Mouse (Mus musculus): Measurements from ENCODE around the gene Hhip. TPM values are rescaled to one million over a fixed set of nuclear protein-coding genes. Genes with fewer than 3 reads are reported as not detected.

The Hhip gene
- total and polyA plus RNA-seq, 3 experiments: 0.02 to 0.31 (median 0.03) TPM

DNA sequence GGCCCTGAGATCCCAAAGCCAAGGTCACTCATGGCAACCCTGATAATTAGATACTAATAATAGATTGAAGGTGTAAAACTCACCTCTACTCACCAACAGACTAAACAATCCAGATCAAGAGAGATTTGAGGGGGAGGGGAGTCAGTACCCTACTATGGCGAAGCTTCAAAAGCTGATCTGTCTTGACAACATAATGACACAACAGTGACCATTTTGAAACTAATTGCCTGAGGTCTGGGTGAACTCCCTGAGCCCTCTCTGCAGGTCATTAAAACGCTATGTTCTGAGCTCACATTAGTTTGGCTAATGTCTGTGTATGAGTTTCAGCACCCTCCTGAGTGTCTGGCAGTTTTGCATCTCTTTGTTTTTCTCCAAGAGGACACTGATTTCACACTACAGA, 72.9 kb downstream of the Hhip start:
- intact Hi-C loops (cut with DNase I): no loop called here
- DNase-seq: no peak
- Histone ChIP-seq H3K79me2 (replicated peaks; ENCODE audit: control insufficient read depth, insufficient read depth, low read length) (no peaks in the 10 kb centered on the region), H3K27ac (no peak overlapping the region), H3K4me3 (no peak overlapping the region), H3K36me3 (ENCODE audit: control insufficient read depth, insufficient read depth, low read length) (no peaks in the 10 kb centered on the region), H3K27me3 (ENCODE audit: control insufficient read depth, insufficient read depth, low read length) (no peaks in the 10 kb centered on the region), H3K4me1 (ENCODE audit: control insufficient read depth, insufficient read depth, low read length) (no peaks in the 10 kb centered on the region), H3K9ac (ENCODE audit: low read depth, low read length) (no peak overlapping the region)
- TF ChIP-seq CTCF (IDR thresholded peaks at IDR 0.05) (no peak), POLR2A (IDR thresholded peaks at IDR 0.05; ENCODE audit: insufficient read depth, low read depth, low read length) (no peak), EP300 (IDR thresholded peaks at IDR 0.05; ENCODE audit: insufficient read depth, low read depth, low read length) (no peak)
- WGBS: 70% methylated on average over 2 of the region's 2 CpGs

GRCm38 (mm10) chr8:79982144-79982543, 75.7 kb downstream of the Hhip start:
- TF ChIP-seq EP300 (IDR thresholded peaks at IDR 0.05; ENCODE audit: insufficient read depth, low read depth, low read length): no peak
- no peak for TF ChIP-seq CTCF (IDR thresholded peaks at IDR 0.05)
- TF ChIP-seq POLR2A (IDR thresholded peaks at IDR 0.05; ENCODE audit: insufficient read depth, low read depth, low read length): no peak
- H3K27me3 ChIP-seq (ENCODE audit: control insufficient read depth, insufficient read depth, low read length): no peaks in the 10 kb centered on the region
- H3K4me3 ChIP-seq: no peak overlapping the region
- H3K79me2 ChIP-seq (replicated peaks; ENCODE audit: control insufficient read depth, insufficient read depth, low read length): no peaks in the 10 kb centered on the region
- intact Hi-C loops (cut with DNase I): no loop called here
- no peak overlapping the region for H3K9ac ChIP-seq (ENCODE audit: low read depth, low read length)
- no peak overlapping the region for H3K27ac ChIP-seq
- no peak for DNase-seq
- H3K36me3 ChIP-seq (ENCODE audit: control insufficient read depth, insufficient read depth, low read length): no peaks in the 10 kb centered on the region
- WGBS: 63% methylated on average over 4 of the region's 4 CpGs
- H3K4me1 ChIP-seq (ENCODE audit: control insufficient read depth, insufficient read depth, low read length): no peaks in the 10 kb centered on the region

GRCm38 (mm10) chr8:79966159-79966558, 91.6 kb downstream of the Hhip start:
- no peak overlapping the region for H3K4me3 ChIP-seq
- no peaks in the 10 kb centered on the region for H3K27me3 ChIP-seq (ENCODE audit: control insufficient read depth, insufficient read depth, low read length)
- no peak overlapping the region for H3K27ac ChIP-seq
- H3K36me3 ChIP-seq (ENCODE audit: control insufficient read depth, insufficient read depth, low read length): no peaks in the 10 kb centered on the region
- no peak overlapping the region for H3K9ac ChIP-seq (ENCODE audit: low read depth, low read length)
- intact Hi-C loops (cut with DNase I): no loop called here
- no peaks in the 10 kb centered on the region for H3K4me1 ChIP-seq (ENCODE audit: control insufficient read depth, insufficient read depth, low read length)
- H3K79me2 ChIP-seq (replicated peaks; ENCODE audit: control insufficient read depth, insufficient read depth, low read length): no peaks in the 10 kb centered on the region
- WGBS: 70% methylated on average over 6 of the region's 6 CpGs
- DNase-seq: no peak
- no peak for TF ChIP-seq EP300 (IDR thresholded peaks at IDR 0.05; ENCODE audit: insufficient read depth, low read depth, low read length)
- TF ChIP-seq CTCF (IDR thresholded peaks at IDR 0.05): no peak
- no peak for TF ChIP-seq POLR2A (IDR thresholded peaks at IDR 0.05; ENCODE audit: insufficient read depth, low read depth, low read length)

DNA sequence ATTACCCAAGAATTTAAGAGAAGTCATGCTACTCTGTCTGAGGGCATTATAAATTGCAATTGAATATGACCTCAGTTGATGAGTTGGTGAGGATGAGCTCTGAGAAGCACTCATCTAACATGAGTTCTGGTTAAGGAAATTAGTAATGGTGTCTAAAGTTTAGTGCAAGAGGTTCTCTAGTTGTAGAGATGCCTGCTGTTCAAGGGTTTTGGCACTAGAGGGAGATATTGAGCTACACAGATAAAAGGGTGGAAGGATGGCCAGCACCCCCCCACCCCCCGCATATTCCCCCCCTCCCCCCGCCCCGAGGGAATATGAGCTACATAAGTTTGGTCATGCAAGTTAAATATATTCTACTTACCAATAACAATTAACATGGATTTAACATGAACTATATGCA, 104.9 kb downstream of the Hhip start:
- WGBS: 19% methylated on average over 3 of the region's 3 CpGs
- H3K27me3 ChIP-seq (ENCODE audit: control insufficient read depth, insufficient read depth, low read length): no peaks in the 10 kb centered on the region
- no peak for DNase-seq
- no peak overlapping the region for H3K4me3 ChIP-seq
- intact Hi-C loops (cut with DNase I): no loop called here
- no peaks in the 10 kb centered on the region for H3K4me1 ChIP-seq (ENCODE audit: control insufficient read depth, insufficient read depth, low read length)
- no peak overlapping the region for H3K27ac ChIP-seq
- H3K36me3 ChIP-seq (ENCODE audit: control insufficient read depth, insufficient read depth, low read length): no peaks in the 10 kb centered on the region
- no peak for TF ChIP-seq POLR2A (IDR thresholded peaks at IDR 0.05; ENCODE audit: insufficient read depth, low read depth, low read length)
- TF ChIP-seq CTCF (IDR thresholded peaks at IDR 0.05): peak; percentile 39
- no peaks in the 10 kb centered on the region for H3K79me2 ChIP-seq (replicated peaks; ENCODE audit: control insufficient read depth, insufficient read depth, low read length)
- no peak overlapping the region for H3K9ac ChIP-seq (ENCODE audit: low read depth, low read length)

DNA sequence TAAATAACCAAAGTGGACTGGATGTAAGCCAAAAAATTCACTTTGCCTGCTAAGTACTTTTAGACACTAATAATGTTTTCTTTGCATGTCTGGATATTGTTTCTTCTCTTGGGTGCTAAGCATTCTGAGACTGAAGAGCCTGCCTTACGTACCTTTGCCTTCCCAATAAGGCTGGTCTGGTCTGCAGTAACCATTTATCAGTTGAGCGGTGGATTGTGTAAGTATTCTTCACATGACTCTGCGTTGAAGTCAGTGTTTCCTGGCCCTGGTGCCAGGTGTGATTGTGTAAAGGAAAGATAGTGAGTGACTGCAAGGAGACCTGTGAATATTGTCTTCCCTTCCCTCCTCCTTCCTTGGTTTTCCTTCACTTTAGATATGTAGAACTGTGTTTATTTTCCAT, 107.4 kb downstream of the Hhip start:
- no peaks in the 10 kb centered on the region for H3K79me2 ChIP-seq (replicated peaks; ENCODE audit: control insufficient read depth, insufficient read depth, low read length)
- no peaks in the 10 kb centered on the region for H3K36me3 ChIP-seq (ENCODE audit: control insufficient read depth, insufficient read depth, low read length)
- H3K4me1 ChIP-seq (ENCODE audit: control insufficient read depth, insufficient read depth, low read length): no peaks in the 10 kb centered on the region
- intact Hi-C loops (cut with DNase I): no loop called here
- no peak for DNase-seq
- TF ChIP-seq EP300 (IDR thresholded peaks at IDR 0.05; ENCODE audit: insufficient read depth, low read depth, low read length): no peak
- no peak for TF ChIP-seq CTCF (IDR thresholded peaks at IDR 0.05)
- no peak for TF ChIP-seq POLR2A (IDR thresholded peaks at IDR 0.05; ENCODE audit: insufficient read depth, low read depth, low read length)
- H3K4me3 ChIP-seq: no peak overlapping the region
- no peak overlapping the region for H3K9ac ChIP-seq (ENCODE audit: low read depth, low read length)
- WGBS: 46% methylated on average over 3 of the region's 3 CpGs
- no peaks in the 10 kb centered on the region for H3K27me3 ChIP-seq (ENCODE audit: control insufficient read depth, insufficient read depth, low read length)
- H3K27ac ChIP-seq: no peak overlapping the region

DNA sequence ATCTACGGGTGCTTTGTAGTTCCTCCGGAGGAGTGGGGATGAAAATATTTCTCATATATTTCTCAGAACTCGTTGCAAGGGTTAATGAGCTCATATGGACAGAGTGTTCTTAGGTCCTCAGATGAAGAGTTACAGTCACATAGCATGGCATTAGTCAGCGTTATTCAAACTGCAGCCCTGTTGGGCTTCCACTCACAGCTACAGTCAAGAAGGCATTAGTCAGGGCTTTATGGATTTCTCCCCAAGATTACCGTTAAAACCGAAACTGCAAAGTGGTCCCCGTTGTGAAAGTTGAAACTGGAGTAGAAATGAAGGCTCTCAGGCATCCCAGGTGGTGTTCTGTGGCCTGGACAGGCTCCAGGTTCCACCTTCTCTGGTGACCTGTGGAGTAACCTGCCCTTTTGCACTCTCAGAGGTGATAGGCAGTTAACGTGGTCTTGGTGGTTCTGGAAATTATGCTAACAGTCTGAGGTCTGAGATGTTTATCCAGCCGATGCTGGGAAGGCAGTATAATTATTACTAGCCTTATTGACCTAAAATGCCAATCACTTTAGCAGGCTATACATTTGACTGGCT, 112.2 kb downstream of the Hhip start:
- Histone ChIP-seq H3K27ac (no peak overlapping the region), H3K27me3 (ENCODE audit: control insufficient read depth, insufficient read depth, low read length) (no peaks in the 10 kb centered on the region), H3K9ac (ENCODE audit: low read depth, low read length) (no peak overlapping the region), H3K79me2 (replicated peaks; ENCODE audit: control insufficient read depth, insufficient read depth, low read length) (no peaks in the 10 kb centered on the region), H3K36me3 (ENCODE audit: control insufficient read depth, insufficient read depth, low read length) (no peaks in the 10 kb centered on the region), H3K4me1 (ENCODE audit: control insufficient read depth, insufficient read depth, low read length) (no peaks in the 10 kb centered on the region), H3K4me3 (no peak overlapping the region)
- no peak for DNase-seq
- intact Hi-C loops (cut with DNase I): no loop called here
- TF ChIP-seq EP300 (IDR thresholded peaks at IDR 0.05; ENCODE audit: insufficient read depth, low read depth, low read length): no peak
- no peak for TF ChIP-seq CTCF (IDR thresholded peaks at IDR 0.05)
- TF ChIP-seq POLR2A (IDR thresholded peaks at IDR 0.05; ENCODE audit: insufficient read depth, low read depth, low read length): no peak
- WGBS: 78% methylated on average over 9 of the region's 9 CpGs

Measured in heart, adult 2 months (tissue).